Mouse (Mus musculus): ENCODE measurements around the gene Itch. TPM values are rescaled to one million over a fixed set of nuclear protein-coding genes. Genes with fewer than 3 reads are reported as not detected.
A peak's percentile ranks its signal among the peaks of the same experiment; 100 is the strongest.

Itch gene
- polyA plus RNA-seq (2014; fragmentation: Nextera tagmentation; extraction: Ambion mirVana): 58.4 and 62.2 TPM in 2 replicates

GRCm38 (mm10) chr2:155133011-155133976 lies at the start of gene Itch:
Gene Itch (plus strand): TSS chr2:155133509.
- peaks cover 6% of the 10 kb centered on the region for H3K36me3 ChIP-seq (ENCODE audit: control insufficient read depth, insufficient read depth, low read length)
- H3K9me3 ChIP-seq (ENCODE audit: control insufficient read depth, low read depth, low read length): no peaks in the 10 kb centered on the region
- peak; percentile 97 for ATAC-seq (ENCODE audit: insufficient number of reproducible peaks, insufficient read depth, low FRiP score, low read depth)
- peak within 1 kb of the TSS; percentile 92 for H3K4me3 ChIP-seq (ENCODE audit: low read depth, low read length)
- 2% methylated on average over 57 of the region's 65 CpGs for WGBS
- H3K9ac ChIP-seq (replicated peaks; ENCODE audit: low read depth, low read length): peak within 1 kb of the TSS; percentile 91
- H3K27ac ChIP-seq (ENCODE audit: low read length): peak within 1 kb of the TSS; percentile 82
- no peaks in the 10 kb centered on the region for H3K27me3 ChIP-seq (ENCODE audit: control insufficient read depth, insufficient read depth, low read length)
- H3K4me2 ChIP-seq (replicated peaks; ENCODE audit: low read depth, low read length): peak within 1 kb of the TSS; percentile 55
- H3K4me1 ChIP-seq (ENCODE audit: control insufficient read depth, insufficient read depth, low read length): peaks cover 13% of the 10 kb centered on the region; the same call in 1 of the 2 replicates

GRCm38 (mm10) chr2:155084546-155084945 lies 48.8 kb upstream of the Itch start:
- Histone ChIP-seq H3K27me3 (ENCODE audit: control insufficient read depth, insufficient read depth, low read length) (no peaks in the 10 kb centered on the region), H3K36me3 (ENCODE audit: control insufficient read depth, insufficient read depth, low read length) (no peaks in the 10 kb centered on the region), H3K4me1 (ENCODE audit: control insufficient read depth, insufficient read depth, low read length) (no peaks in the 10 kb centered on the region), H3K4me2 (replicated peaks; ENCODE audit: low read depth, low read length) (no peak overlapping the region), H3K27ac (ENCODE audit: low read length) (no peak overlapping the region), H3K4me3 (ENCODE audit: low read depth, low read length) (no peak overlapping the region), H3K9me3 (ENCODE audit: control insufficient read depth, low read depth, low read length) (no peaks in the 10 kb centered on the region), H3K9ac (replicated peaks; ENCODE audit: low read depth, low read length) (no peak overlapping the region)
- ATAC-seq (ENCODE audit: insufficient number of reproducible peaks, insufficient read depth, low FRiP score, low read depth): no peak
- 85% methylated on average over 5 of the region's 5 CpGs for WGBS

GRCm38 (mm10) chr2:155086328-155086727 lies 47.0 kb upstream of the Itch start:
- no peaks in the 10 kb centered on the region for H3K9me3 ChIP-seq (ENCODE audit: control insufficient read depth, low read depth, low read length)
- no peak for ATAC-seq (ENCODE audit: insufficient number of reproducible peaks, insufficient read depth, low FRiP score, low read depth)
- 77% methylated on average over 5 of the region's 5 CpGs for WGBS
- no peak overlapping the region for H3K27ac ChIP-seq (ENCODE audit: low read length)
- H3K36me3 ChIP-seq (ENCODE audit: control insufficient read depth, insufficient read depth, low read length): no peaks in the 10 kb centered on the region
- H3K4me1 ChIP-seq (ENCODE audit: control insufficient read depth, insufficient read depth, low read length): 0 out of 2 replicates have a peak, but pooled peaks cover 4% of the 10 kb centered on the region
- H3K4me2 ChIP-seq (replicated peaks; ENCODE audit: low read depth, low read length): no peak overlapping the region
- no peak overlapping the region for H3K9ac ChIP-seq (replicated peaks; ENCODE audit: low read depth, low read length)
- H3K4me3 ChIP-seq (ENCODE audit: low read depth, low read length): no peak overlapping the region
- no peaks in the 10 kb centered on the region for H3K27me3 ChIP-seq (ENCODE audit: control insufficient read depth, insufficient read depth, low read length)

- Histone ChIP-seq H3K4me3 (ENCODE audit: low read depth, low read length) (no peak overlapping the region), H3K4me2 (replicated peaks; ENCODE audit: low read depth, low read length) (no peak overlapping the region), H3K9ac (replicated peaks; ENCODE audit: low read depth, low read length) (no peak overlapping the region), H3K36me3 (ENCODE audit: control insufficient read depth, insufficient read depth, low read length) (no peaks in the 10 kb centered on the region), H3K4me1 (ENCODE audit: control insufficient read depth, insufficient read depth, low read length) (0 out of 2 replicates have a peak, but pooled peaks cover 4% of the 10 kb centered on the region), H3K27ac (ENCODE audit: low read length) (no peak overlapping the region), H3K27me3 (ENCODE audit: control insufficient read depth, insufficient read depth, low read length) (no peaks in the 10 kb centered on the region), H3K9me3 (ENCODE audit: control insufficient read depth, low read depth, low read length) (no peaks in the 10 kb centered on the region)
- WGBS: 63% methylated on average over 6 of the region's 6 CpGs
- ATAC-seq (ENCODE audit: insufficient number of reproducible peaks, insufficient read depth, low FRiP score, low read depth): no peak
Measured at GRCm38 (mm10) chr2:155088264-155088663, 45.0 kb upstream of the Itch start.

GRCm38 (mm10) chr2:155090909-155091742 lies 42.2 kb upstream of the Itch start:
- Histone ChIP-seq H3K36me3 (ENCODE audit: control insufficient read depth, insufficient read depth, low read length) (no peaks in the 10 kb centered on the region), H3K4me1 (ENCODE audit: control insufficient read depth, insufficient read depth, low read length) (0 out of 2 replicates have a peak, but pooled peaks cover 4% of the 10 kb centered on the region), H3K27me3 (ENCODE audit: control insufficient read depth, insufficient read depth, low read length) (no peaks in the 10 kb centered on the region), H3K4me2 (replicated peaks; ENCODE audit: low read depth, low read length) (no peak overlapping the region), H3K27ac (ENCODE audit: low read length) (no peak overlapping the region), H3K4me3 (ENCODE audit: low read depth, low read length) (no peak overlapping the region), H3K9me3 (ENCODE audit: control insufficient read depth, low read depth, low read length) (no peaks in the 10 kb centered on the region), H3K9ac (replicated peaks; ENCODE audit: low read depth, low read length) (no peak overlapping the region)
- no peak for ATAC-seq (ENCODE audit: insufficient number of reproducible peaks, insufficient read depth, low FRiP score, low read depth)
- 54% methylated on average over 13 of the region's 13 CpGs for WGBS

GRCm38 (mm10) chr2:155091743-155092075 lies 41.6 kb upstream of the Itch start:
- ATAC-seq (ENCODE audit: insufficient number of reproducible peaks, insufficient read depth, low FRiP score, low read depth): no peak

GRCm38 (mm10) chr2:155093418-155093817 lies 39.9 kb upstream of the Itch start:
- no peaks in the 10 kb centered on the region for H3K36me3 ChIP-seq (ENCODE audit: control insufficient read depth, insufficient read depth, low read length)
- H3K27ac ChIP-seq (ENCODE audit: low read length): no peak overlapping the region
- H3K9ac ChIP-seq (replicated peaks; ENCODE audit: low read depth, low read length): no peak overlapping the region
- 0 out of 2 replicates have a peak, but pooled peaks cover 4% of the 10 kb centered on the region for H3K4me1 ChIP-seq (ENCODE audit: control insufficient read depth, insufficient read depth, low read length)
- whole genome bisulfite sequencing: 46% methylated on average over 4 of the region's 4 CpGs
- H3K4me2 ChIP-seq (replicated peaks; ENCODE audit: low read depth, low read length): no peak overlapping the region
- no peak for ATAC-seq (ENCODE audit: insufficient number of reproducible peaks, insufficient read depth, low FRiP score, low read depth)
- H3K27me3 ChIP-seq (ENCODE audit: control insufficient read depth, insufficient read depth, low read length): no peaks in the 10 kb centered on the region
- H3K4me3 ChIP-seq (ENCODE audit: low read depth, low read length): no peak overlapping the region
- H3K9me3 ChIP-seq (ENCODE audit: control insufficient read depth, low read depth, low read length): no peaks in the 10 kb centered on the region

More at GRCm38 (mm10) chr2:155091743-155092075, 41.6 kb upstream of the Itch start:
- Histone ChIP-seq H3K27me3 (ENCODE audit: control insufficient read depth, insufficient read depth, low read length) (no peaks in the 10 kb centered on the region), H3K4me1 (ENCODE audit: control insufficient read depth, insufficient read depth, low read length) (0 out of 2 replicates have a peak, but pooled peaks cover 4% of the 10 kb centered on the region), H3K9me3 (ENCODE audit: control insufficient read depth, low read depth, low read length) (no peaks in the 10 kb centered on the region), H3K4me3 (ENCODE audit: low read depth, low read length) (no peak overlapping the region), H3K9ac (replicated peaks; ENCODE audit: low read depth, low read length) (no peak overlapping the region), H3K27ac (ENCODE audit: low read length) (no peak overlapping the region), H3K36me3 (ENCODE audit: control insufficient read depth, insufficient read depth, low read length) (no peaks in the 10 kb centered on the region), H3K4me2 (replicated peaks; ENCODE audit: low read depth, low read length) (no peak overlapping the region)
- 83% methylated on average over 3 of the region's 3 CpGs for WGBS

- no peaks in the 10 kb centered on the region for H3K36me3 ChIP-seq (ENCODE audit: control insufficient read depth, insufficient read depth, low read length)
- no peak overlapping the region for H3K9ac ChIP-seq (replicated peaks; ENCODE audit: low read depth, low read length)
- H3K27ac ChIP-seq (ENCODE audit: low read length): no peak overlapping the region
- no peaks in the 10 kb centered on the region for H3K27me3 ChIP-seq (ENCODE audit: control insufficient read depth, insufficient read depth, low read length)
- 87% methylated on average over 9 of the region's 9 CpGs for WGBS
- no peak overlapping the region for H3K4me3 ChIP-seq (ENCODE audit: low read depth, low read length)
- H3K4me2 ChIP-seq (replicated peaks; ENCODE audit: low read depth, low read length): no peak overlapping the region
- H3K9me3 ChIP-seq (ENCODE audit: control insufficient read depth, low read depth, low read length): no peaks in the 10 kb centered on the region
- no peak for ATAC-seq (ENCODE audit: insufficient number of reproducible peaks, insufficient read depth, low FRiP score, low read depth)
- no peaks in the 10 kb centered on the region for H3K4me1 ChIP-seq (ENCODE audit: control insufficient read depth, insufficient read depth, low read length)
Measured at GRCm38 (mm10) chr2:155098720-155099380, 34.5 kb upstream of the Itch start.
